Mouse (Mus musculus): ENCODE results near the gene Bap1. TPM values are rescaled to one million over a fixed set of nuclear protein-coding genes. Genes with fewer than 3 reads are reported as not detected.
A peak's percentile ranks its signal among the peaks of the same experiment; 100 is the strongest.

Bap1 gene
- 100 to 1,000 TPM; 132 to 133 TPM for total RNA-seq (2021)
- long read RNA-seq, experiment 1, transcript Bap1-201 (17 exons, 3,460 nt): major isoform, 188 of 278 reads
- long read RNA-seq, experiment 1, partial matches to known transcripts: 32 of 278 reads
- long read RNA-seq, experiment 1, other reads (novel, unspliced or antisense): 58 of 278 reads
- long read RNA-seq, experiment 2, transcript Bap1-201 (17 exons, 3,460 nt): major isoform, 186 of 268 reads
- long read RNA-seq, experiment 2, partial matches to known transcripts: 15 of 268 reads
- long read RNA-seq, experiment 2, other reads (novel, unspliced or antisense): 67 of 268 reads

DNA sequence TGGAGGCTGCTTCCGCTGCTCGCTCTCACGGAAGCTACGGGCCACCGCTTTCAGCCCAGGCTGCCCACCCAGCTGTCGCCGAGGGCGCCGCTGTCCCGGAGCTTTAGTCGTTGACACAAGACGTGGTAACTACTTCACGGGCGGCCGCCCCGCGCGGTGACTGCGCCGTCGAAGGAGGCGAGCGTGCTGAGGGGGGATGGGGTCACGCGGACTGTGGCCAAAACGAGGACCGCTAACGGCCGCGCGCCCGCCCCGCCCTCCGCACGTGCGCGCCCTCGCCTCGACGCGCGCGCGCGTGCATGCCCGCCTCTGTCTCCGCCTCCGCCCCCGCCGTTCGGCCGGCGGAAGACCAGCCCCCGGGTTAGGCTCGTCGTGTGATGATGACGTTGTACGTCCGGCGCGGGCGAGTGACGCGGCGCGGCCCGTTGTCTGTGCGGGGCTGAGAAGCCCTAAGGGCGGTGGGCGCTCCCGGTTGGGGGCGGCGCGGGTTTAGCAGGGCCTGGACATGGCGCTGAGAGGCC is at the start of gene Bap1, which contains the start of gene Phf7:
TSS of gene Bap1 (plus strand) at position 367 of the 521 bp plus-strand sequence.
TSS of gene Phf7 (minus strand) at position 234 of the 521 bp plus-strand sequence.
- peak; percentile 96 to 97 for DNase-seq (ENCODE audit: low spot score in 2 of 2)
- intact Hi-C loops (cut with DNase I): loop anchor here (5.0 kb wide), 1 partner anchor 44 kb away; the partner anchor contains the start of gene Tnnc1

GRCm38 (mm10) chr14:31204844-31205243 is 46.4 kb upstream of the Bap1 start:
- no peak for DNase-seq (ENCODE audit: low spot score in 2 of 2)
- intact Hi-C loops (cut with DNase I): loop anchor here (5.0 kb wide), 1 partner anchor 47 kb away; the partner anchor contains the start of genes Bap1 and Phf7

GRCm38 (mm10) chr14:31205244-31205561 is 46.0 kb upstream of the Bap1 start:
- intact Hi-C loops (cut with DNase I): loop anchor here (5.0 kb wide), 1 partner anchor 47 kb away; the partner anchor contains the start of genes Bap1 and Phf7
- DNase-seq (ENCODE audit: low spot score in 2 of 2): no peak

DNA sequence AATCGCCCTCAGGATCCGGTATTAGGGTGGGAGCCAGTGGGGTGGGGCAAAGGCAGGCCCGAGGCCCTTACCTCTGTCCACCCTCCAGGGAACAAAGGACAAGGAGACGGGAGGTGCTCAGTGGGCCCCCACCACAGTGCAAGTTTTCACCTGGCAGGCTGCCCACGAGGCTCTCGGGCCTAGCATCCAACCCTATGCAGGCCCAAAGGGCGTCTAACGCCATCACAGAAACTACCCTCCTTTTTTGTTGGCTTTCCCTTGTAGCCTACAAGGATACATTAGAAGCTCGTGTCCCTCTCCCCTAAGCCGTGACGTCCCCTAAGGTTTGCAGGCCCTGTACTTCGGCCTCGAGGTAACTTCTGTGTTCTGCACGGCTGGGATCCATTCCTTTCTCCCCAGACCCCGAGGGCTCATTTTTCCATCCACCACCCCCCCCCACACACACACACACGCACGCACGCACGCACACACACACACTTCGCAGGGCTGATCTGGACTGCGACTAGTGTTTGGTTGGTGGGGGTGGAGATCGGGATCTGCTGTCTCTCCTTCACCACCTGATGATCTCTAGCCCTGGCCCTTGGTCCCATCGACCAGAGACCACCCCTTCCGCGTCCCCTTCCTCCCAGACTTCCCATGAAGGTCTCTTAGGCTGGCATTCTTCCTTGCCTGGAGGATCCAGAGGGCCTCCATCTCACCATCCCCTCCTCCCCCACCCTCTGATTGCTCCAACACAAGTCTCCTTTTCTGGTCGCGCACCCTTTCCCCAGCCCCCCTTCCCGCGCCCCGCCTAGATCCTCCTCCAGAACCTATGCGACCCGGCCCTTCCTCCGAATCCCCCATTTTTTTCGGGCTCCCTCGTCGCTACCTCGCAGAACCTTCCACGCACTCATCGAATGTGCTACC is 45.4 kb upstream of the Bap1 start:
- intact Hi-C loops (cut with DNase I): loop anchor here (5.0 kb wide), 1 partner anchor 46 kb away; the partner anchor contains the start of genes Bap1 and Phf7
- DNase-seq (ENCODE audit: low spot score in 2 of 2): peak; percentile 34 to 58

DNA sequence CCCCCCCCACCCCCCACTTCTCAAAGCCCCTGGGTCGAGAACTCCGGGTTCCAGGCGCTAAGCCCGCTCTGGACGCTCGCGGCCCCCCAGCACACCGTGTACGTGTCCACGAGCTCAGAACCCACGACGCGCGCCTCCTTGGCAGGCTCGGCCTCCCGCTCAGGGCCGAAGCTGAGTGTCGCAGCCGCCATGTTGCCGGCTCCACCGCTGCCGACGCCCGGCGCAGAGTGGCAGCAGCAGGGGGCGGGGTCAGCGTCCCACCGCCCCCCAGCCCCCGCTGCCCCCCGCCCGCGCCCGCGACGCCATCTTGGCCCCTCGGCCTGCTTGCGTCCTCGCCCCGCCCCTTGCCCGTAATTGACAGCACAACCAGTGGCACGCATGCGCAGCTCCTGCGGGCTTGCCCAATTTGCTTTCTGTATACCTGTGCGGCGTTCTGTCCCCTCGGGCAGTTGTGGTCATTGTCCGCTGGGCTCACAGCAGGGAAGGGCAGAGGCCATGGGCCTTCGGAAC is 44.7 kb upstream of the Bap1 start:
- intact Hi-C loops (cut with DNase I): loop anchor here (5.0 kb wide), 1 partner anchor 46 kb away; the partner anchor contains the start of genes Bap1 and Phf7

GRCm38 (mm10) chr14:31207070-31207830 is 44.0 kb upstream of the Bap1 start:
- intact Hi-C loops (cut with DNase I): loop anchor here (5.0 kb wide), 1 partner anchor 45 kb away; the partner anchor contains the start of genes Bap1 and Phf7
- DNase-seq (ENCODE audit: low spot score in 2 of 2): no peak

More for the DNA sequence above, 44.7 kb upstream of the Bap1 start:
- DNase-seq (ENCODE audit: low spot score in 2 of 2): peak; percentile 94 to 96

GRCm38 (mm10) chr14:31208084-31208483 is 43.2 kb upstream of the Bap1 start, which contains the start of gene Tnnc1:
Gene Tnnc1 (plus strand): TSS chr14:31208312.
- DNase-seq (ENCODE audit: low spot score in 2 of 2): no peak
- intact Hi-C loops (cut with DNase I): loop anchor here (5.0 kb wide), 1 partner anchor 44 kb away; the partner anchor contains the start of genes Bap1 and Phf7

DNA sequence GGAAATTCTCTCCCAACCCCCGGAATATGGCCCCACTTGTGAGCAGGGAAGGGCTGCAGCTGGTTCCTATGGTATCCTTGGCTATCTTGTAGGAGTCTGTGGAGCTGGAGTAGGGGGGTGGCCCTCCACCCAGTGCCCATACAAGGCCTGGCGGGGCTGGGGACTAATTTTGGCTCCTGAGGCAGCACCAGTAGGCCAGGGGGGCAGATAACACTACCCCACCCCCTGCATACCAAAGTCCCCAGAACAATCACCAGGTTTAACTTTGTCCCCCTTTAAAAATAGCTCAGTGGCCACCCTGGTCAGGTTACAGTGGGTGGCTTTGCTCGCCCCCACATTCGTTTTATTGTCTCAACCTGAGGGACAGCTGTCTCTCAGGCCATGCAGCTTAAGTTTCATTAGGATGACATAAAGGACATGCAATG is 42.1 kb upstream of the Bap1 start:
- no peak for DNase-seq (ENCODE audit: low spot score in 2 of 2)
- intact Hi-C loops (cut with DNase I): loop anchor here (5.0 kb wide), 1 partner anchor 43 kb away; the partner anchor contains the start of genes Bap1 and Phf7

DNA sequence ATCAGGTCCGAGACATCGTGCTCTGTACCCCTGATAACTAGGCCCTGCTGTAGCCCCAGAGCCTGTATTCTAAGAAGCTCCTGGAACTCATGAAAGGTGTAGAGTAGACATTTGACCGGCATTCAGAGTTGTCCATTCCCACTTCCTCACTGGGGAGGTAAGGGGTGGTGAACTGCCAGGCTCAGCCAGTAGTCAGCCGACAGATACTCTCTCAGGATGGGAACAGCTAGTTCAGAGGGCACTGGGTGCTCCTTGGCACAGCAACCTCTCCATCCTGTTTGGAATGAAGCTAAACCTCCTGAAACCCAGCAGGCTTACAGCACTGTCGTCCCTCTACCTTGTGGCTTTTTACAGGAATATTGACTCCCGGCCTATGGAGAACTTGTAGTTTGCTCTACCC is 39.4 kb upstream of the Bap1 start:
- intact Hi-C loops (cut with DNase I): no loop called here
- no peak for DNase-seq (ENCODE audit: low spot score in 2 of 2)

GRCm38 (mm10) chr14:31212499-31212898 is 38.8 kb upstream of the Bap1 start:
- intact Hi-C loops (cut with DNase I): no loop called here
- no peak for DNase-seq (ENCODE audit: low spot score in 2 of 2)

DNA sequence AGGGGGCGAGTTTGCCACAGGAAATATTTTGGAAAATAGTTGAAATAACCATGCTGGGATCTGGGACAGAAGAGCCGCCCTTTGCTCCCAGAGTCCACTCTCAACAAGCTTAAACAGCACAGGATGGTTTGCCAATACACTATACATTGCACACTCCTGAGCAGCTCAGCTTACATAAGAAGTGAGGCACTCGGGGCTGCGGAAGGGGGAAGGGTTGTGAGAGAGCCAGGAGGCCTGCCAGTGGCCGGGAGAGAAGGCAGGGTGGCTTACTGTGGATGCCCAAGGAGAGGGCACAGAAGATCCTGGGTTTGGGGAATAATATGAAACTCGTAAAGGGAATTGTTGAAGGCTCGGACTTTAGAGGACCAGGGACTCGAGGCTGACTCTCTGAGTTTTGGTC is 37.4 kb upstream of the Bap1 start:
- no peak for DNase-seq (ENCODE audit: low spot score in 2 of 2)
- intact Hi-C loops (cut with DNase I): no loop called here

GRCm38 (mm10) chr14:31214684-31215083 is 36.6 kb upstream of the Bap1 start:
- DNase-seq (ENCODE audit: low spot score in 2 of 2): no peak
- intact Hi-C loops (cut with DNase I): no loop called here

GRCm38 (mm10) chr14:31215157-31216002 is 35.9 kb upstream of the Bap1 start:
- intact Hi-C loops (cut with DNase I): loop anchor here (2.0 kb wide), 1 partner anchor 17 kb away; no protein-coding TSS in a partner anchor
- peak in 1 of 2 experiments; percentile 67 for DNase-seq (ENCODE audit: low spot score in 2 of 2)

DNA sequence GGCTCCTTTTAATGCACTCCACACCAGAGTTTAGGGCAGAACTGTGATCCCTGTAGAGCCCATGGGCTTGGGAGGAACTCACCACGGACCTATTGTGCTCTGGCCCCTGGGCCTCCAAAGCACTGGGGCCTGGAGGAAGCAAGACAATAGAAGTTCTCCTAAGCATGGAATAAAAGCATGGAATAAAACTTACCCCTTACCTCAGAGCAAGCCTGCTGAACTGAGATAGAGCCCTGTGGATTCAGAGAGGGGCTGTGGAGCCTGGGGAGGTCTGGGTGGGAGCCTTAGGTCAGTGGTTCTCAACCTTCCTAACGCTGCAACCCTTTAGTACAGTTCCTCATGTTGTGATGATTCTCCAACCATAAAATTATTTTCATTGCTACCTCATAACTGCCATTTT is 34.4 kb upstream of the Bap1 start, which contains the start of gene Nisch:
TSS of gene Nisch (minus strand) at position 101 of the 400 bp plus-strand sequence.
- intact Hi-C loops (cut with DNase I): loop anchor here (2.0 kb wide), 1 partner anchor 16 kb away; no protein-coding TSS in a partner anchor
- DNase-seq (ENCODE audit: low spot score in 2 of 2): no peak

DNA sequence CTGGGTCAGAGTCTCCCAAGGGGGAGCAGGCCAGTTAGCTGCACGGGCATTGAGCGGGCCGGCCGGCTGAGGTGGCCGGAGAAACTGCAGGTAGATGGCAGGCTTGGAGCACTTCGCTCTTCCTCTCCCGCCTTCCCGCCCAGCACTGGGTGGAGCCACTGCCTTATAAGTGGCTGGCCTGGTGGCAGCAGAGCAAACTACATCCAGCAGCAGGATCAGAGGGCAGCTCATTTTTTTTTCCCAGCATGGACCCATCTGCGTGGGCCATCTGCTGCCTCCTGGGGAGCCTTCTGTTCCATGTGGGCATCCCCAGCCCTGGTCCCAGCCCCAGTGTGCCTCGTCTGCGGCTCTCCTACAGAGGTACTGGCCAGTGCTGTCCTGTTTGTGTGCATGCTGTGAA is 33.6 kb upstream of the Bap1 start, which contains the start of gene Sema3g:
TSS of gene Sema3g (plus strand) at position 195 of the 400 bp plus-strand sequence.
- intact Hi-C loops (cut with DNase I): loop anchor here (2.0 kb wide), 1 partner anchor 15 kb away; no protein-coding TSS in a partner anchor
- DNase-seq (ENCODE audit: low spot score in 2 of 2): no peak

GRCm38 (mm10) chr14:31226978-31227377 is 24.3 kb upstream of the Bap1 start:
- peak; percentile 61 to 80 for DNase-seq (ENCODE audit: low spot score in 2 of 2)

DNA sequence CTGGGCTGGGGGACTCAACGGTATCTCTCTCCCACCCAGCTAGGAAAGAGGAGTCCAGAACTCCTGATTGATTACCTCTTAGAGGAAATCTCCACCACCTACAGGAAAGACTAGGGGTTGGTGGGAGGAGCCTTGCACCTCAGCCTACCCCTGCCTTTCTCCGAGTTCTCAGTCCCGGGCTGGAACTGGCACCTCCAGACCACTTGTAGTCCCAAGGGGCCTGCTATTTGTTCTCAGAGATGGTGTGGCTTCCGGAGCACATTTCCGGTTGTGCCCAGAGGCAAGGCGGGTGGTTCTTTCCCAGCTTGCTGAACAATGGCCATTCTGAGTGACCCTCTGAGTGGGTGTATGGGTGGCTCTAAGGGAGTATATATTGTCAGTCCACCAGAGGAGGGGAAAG is 23.0 kb upstream of the Bap1 start:
- no peak for DNase-seq (ENCODE audit: low spot score in 2 of 2)
- intact Hi-C loops (cut with DNase I): no loop called here

More at GRCm38 (mm10) chr14:31226978-31227377, 24.3 kb upstream of the Bap1 start:
- intact Hi-C loops (cut with DNase I): no loop called here
